Mouse (Mus musculus) embryo, embryonic 10.5 days (tissue): ENCODE data around the gene Wdr64.

Source experiments
- DNase-seq: peaks from one replicate; pipeline ENCODE4 v3.0.0-alpha.2; 2015; ENCODE audit warnings: low spot score

Gene Wdr64

GRCm38 (mm10) chr1:175698293-175698692 is at the start of gene Wdr64:
TSS of gene Wdr64 (plus strand) at chr1:175698593.
- DNase-seq = no peak

- no peak for DNase-seq
Measured at GRCm38 (mm10) chr1:175648615-175649014, 49.8 kb upstream of the Wdr64 start.

- no peak for DNase-seq
Measured at GRCm38 (mm10) chr1:175659900-175660299, 38.5 kb upstream of the Wdr64 start.

GRCm38 (mm10) chr1:175668666-175669405 is 29.6 kb upstream of the Wdr64 start:
- DNase-seq = peak; percentile 62

GRCm38 (mm10) chr1:175669456-175669855 is 28.9 kb upstream of the Wdr64 start:
- no peak for DNase-seq

GRCm38 (mm10) chr1:175670042-175670441 is 28.4 kb upstream of the Wdr64 start:
- DNase-seq = no peak

- DNase-seq = no peak
Measured at GRCm38 (mm10) chr1:175671626-175672025, 26.8 kb upstream of the Wdr64 start.

- no peak for DNase-seq
Measured at GRCm38 (mm10) chr1:175673563-175674325, 24.6 kb upstream of the Wdr64 start.

GRCm38 (mm10) chr1:175675116-175675515 is 23.3 kb upstream of the Wdr64 start:
- DNase-seq = no peak

GRCm38 (mm10) chr1:175677459-175677858 is 20.9 kb upstream of the Wdr64 start:
- DNase-seq = no peak

- no peak for DNase-seq
Measured at GRCm38 (mm10) chr1:175680995-175681394, 17.4 kb upstream of the Wdr64 start.

- peak; percentile 51 for DNase-seq
Measured at GRCm38 (mm10) chr1:175691686-175692245, 6.6 kb upstream of the Wdr64 start.

- peak; percentile 99 for DNase-seq
Measured at GRCm38 (mm10) chr1:175692246-175692996, 6.0 kb upstream of the Wdr64 start, which contains the start of the genes Opn3 and Chml. TSS of gene Opn3 (minus strand) at chr1:175692776. TSS of gene Chml (minus strand) at chr1:175692901.

GRCm38 (mm10) chr1:175692997-175693361 is 5.4 kb upstream of the Wdr64 start:
- DNase-seq = no peak

GRCm38 (mm10) chr1:175693429-175693960 is 4.9 kb upstream of the Wdr64 start:
- DNase-seq = no peak

GRCm38 (mm10) chr1:175699375-175699774 is 982 bp downstream of the Wdr64 start:
- DNase-seq = no peak

GRCm38 (mm10) chr1:175699796-175700195 is 1.4 kb downstream of the Wdr64 start:
- DNase-seq = no peak

- DNase-seq = no peak
Measured at GRCm38 (mm10) chr1:175701145-175701544, 2.8 kb downstream of the Wdr64 start.

GRCm38 (mm10) chr1:175707599-175707998 is 9.2 kb downstream of the Wdr64 start:
- no peak for DNase-seq

- DNase-seq = no peak
Measured at GRCm38 (mm10) chr1:175708013-175708412, 9.6 kb downstream of the Wdr64 start.

- no peak for DNase-seq
Measured at GRCm38 (mm10) chr1:175712338-175712909, 14.0 kb downstream of the Wdr64 start.

- DNase-seq = no peak
Measured at GRCm38 (mm10) chr1:175716832-175717231, 18.4 kb downstream of the Wdr64 start.
